Mouse (Mus musculus) stomach, embryonic 16.5 days (tissue): ENCODE results near the gene Chchd4. TPM values are rescaled to one million over a fixed set of nuclear protein-coding genes. Genes with fewer than 3 reads are reported as not detected.
A peak's percentile ranks its signal among the peaks of the same experiment; 100 is the strongest.

Source experiments
- ATAC-seq: fragments of 200-750 bp; cut with Nextera tagmentation; 2 replicates; pipeline ENCODE4 v1.8.0; 2017; ENCODE audit warnings: moderate number of reproducible peaks, moderate TSS enrichment; ENCODE audit not compliant: insufficient read depth, low FRiP score
- H3K27ac ChIP-seq: fragments of 300-500 bp; sonication (generic); 2 replicates; pipeline ENCODE4 v1.5.1; 2014; ENCODE audit warnings: low read length
- H3K27me3 ChIP-seq: fragments of 300-500 bp; sonication (generic); 2 replicates; pipeline ENCODE4 v1.6.1; 2014; ENCODE audit warnings: low read length, control low read depth, mixed read lengths; ENCODE audit not compliant: control insufficient read depth, insufficient read depth
- H3K36me3 ChIP-seq: fragments of 300-500 bp; sonication (generic); 2 replicates; pipeline ENCODE4 v1.6.1; 2014; ENCODE audit warnings: low read length; ENCODE audit not compliant: control insufficient read depth, insufficient read depth
- H3K4me1 ChIP-seq: fragments of 300-500 bp; sonication (generic); 2 replicates; pipeline ENCODE4 v1.6.1; 2014; ENCODE audit warnings: low read length, control low read depth, mixed read lengths; ENCODE audit not compliant: control insufficient read depth, insufficient read depth
- H3K4me2 ChIP-seq: fragments of 300-500 bp; sonication (generic); 2 replicates; pipeline ENCODE4 v1.6.1; 2014; ENCODE audit warnings: low read depth, low read length, mixed read lengths
- H3K4me3 ChIP-seq: fragments of 300-500 bp; sonication (generic); replicated peaks from 2 replicates; pipeline ENCODE4 v1.5.1; 2014; ENCODE audit warnings: mild to moderate bottlenecking, low read length
- H3K9ac ChIP-seq: fragments of 300-500 bp; sonication (generic); 2 replicates; pipeline ENCODE4 v1.6.1; 2014; ENCODE audit warnings: low read length
- H3K9me3 ChIP-seq: fragments of 300-500 bp; sonication (generic); replicated peaks from 2 replicates; pipeline ENCODE4 v1.6.1; 2016; ENCODE audit warnings: low read length, control low read depth; ENCODE audit not compliant: control insufficient read depth
- WGBS: fragments of 180-500 bp; shearing (Covaris S2); extraction: QIAGEN DNeasy Blood & Tissue Kit; methylation state at CpG from one replicate; pipeline ENCODE4 v1.1.7; 2014; 5-methylcytosine and 5-hydroxymethylcytosine counted together
- polyA plus RNA-seq: library from polyadenylated mRNA; unstranded; fragments of >200 nt; fragmentation: Nextera tagmentation; extraction: Ambion mirVana; gene quantifications from 2 replicates; pipeline ENCODE4 v1.2.1, GENCODE M21; 2015

The Chchd4 gene
- polyA plus RNA-seq, 1 experiment from 2014 or later, result 25.3 TPM

- no peak overlapping the region for H3K4me3 ChIP-seq
- H3K4me2 ChIP-seq, result no peak overlapping the region
- H3K27me3 ChIP-seq, result no peaks in the 10 kb centered on the region
- no peaks in the 10 kb centered on the region for H3K4me1 ChIP-seq
- WGBS, result 64% methylated on average over 1 of the region's 1 CpGs
- H3K9me3 ChIP-seq, result no peaks in the 10 kb centered on the region
- no peak overlapping the region for H3K27ac ChIP-seq
- H3K36me3 ChIP-seq, result no peaks in the 10 kb centered on the region
- no peak overlapping the region for H3K9ac ChIP-seq
- no peak; the same call in 1 of the 2 replicates for ATAC-seq
Observed at GRCm38 (mm10) chr6:91459471-91459870, 13.9 kb downstream of the Chchd4 start.

- WGBS, result 42% methylated on average over 5 of the region's 5 CpGs
- ATAC-seq, result no peak
- Histone ChIP-seq H3K4me3 (no peak overlapping the region), H3K9ac (no peak overlapping the region), H3K9me3 (no peaks in the 10 kb centered on the region), H3K27me3 (no peaks in the 10 kb centered on the region), H3K27ac (no peak overlapping the region), H3K36me3 (no peaks in the 10 kb centered on the region), H3K4me1 (no peaks in the 10 kb centered on the region), H3K4me2 (no peak overlapping the region)
Observed at GRCm38 (mm10) chr6:91454546-91454945, 18.8 kb downstream of the Chchd4 start.

DNA sequence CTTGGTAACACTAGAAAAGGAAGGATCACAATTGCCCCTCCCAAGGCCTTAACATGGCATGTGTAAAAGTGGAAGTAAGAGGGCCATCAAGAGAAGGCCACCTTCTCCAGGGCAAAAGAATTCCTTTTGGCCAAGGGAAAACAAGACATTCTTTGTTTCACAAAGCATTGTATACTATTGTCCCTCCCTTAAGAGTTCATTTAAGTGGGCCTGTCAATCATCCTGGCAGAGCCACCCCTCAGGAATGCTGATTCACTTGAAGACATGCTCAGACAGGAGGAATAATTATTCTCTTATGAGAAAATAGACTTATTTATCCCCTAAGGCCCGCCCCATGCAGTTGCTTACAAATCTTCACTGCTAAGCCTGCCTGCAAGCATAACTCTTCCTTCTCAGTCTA is 21.3 kb downstream of the Chchd4 start:
- H3K9me3 ChIP-seq, result no peaks in the 10 kb centered on the region
- H3K4me3 ChIP-seq, result no peak overlapping the region
- H3K36me3 ChIP-seq, result no peaks in the 10 kb centered on the region
- no peaks in the 10 kb centered on the region for H3K27me3 ChIP-seq
- H3K4me1 ChIP-seq, result no peaks in the 10 kb centered on the region
- 66% methylated on average over 1 of the region's 1 CpGs for WGBS
- no peak overlapping the region for H3K27ac ChIP-seq
- no peak overlapping the region for H3K4me2 ChIP-seq
- ATAC-seq, result no peak
- no peak overlapping the region for H3K9ac ChIP-seq

DNA sequence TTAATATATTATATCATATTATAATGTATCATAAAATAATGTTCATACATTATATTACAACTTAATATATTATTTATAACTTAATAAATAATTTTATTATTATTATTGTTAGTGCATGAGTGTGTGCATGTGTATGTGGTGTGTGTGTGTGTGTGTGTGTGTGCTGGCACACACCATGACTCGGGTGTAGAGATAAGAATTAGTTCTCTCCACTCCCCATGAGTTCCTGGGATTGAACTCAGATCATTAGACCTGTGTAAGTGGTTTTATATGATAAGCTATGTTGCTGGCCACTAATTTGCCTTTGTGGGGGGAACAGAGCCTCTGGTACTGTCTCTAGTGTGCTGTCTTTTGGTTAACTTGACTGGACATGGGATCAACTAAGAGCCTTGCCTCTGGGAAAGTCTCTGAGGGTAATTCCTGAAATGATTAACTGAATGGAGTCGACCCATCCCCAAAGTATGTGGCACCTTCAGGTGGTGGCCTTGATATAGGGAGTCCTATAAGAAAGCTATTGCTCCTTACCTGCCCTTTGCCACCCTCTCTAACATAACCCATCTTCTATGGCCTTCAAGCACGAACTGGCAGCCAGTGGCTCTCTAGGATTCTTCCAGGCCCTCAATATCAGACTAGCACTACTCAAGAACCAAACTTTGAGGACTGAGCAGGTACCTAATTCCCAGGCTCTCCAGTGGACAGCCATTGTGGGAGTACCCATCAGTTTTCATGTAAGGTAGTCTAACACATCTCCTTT is 23.7 kb downstream of the Chchd4 start:
- Histone ChIP-seq H3K4me1 (no peaks in the 10 kb centered on the region), H3K9me3 (no peaks in the 10 kb centered on the region), H3K9ac (no peak overlapping the region), H3K36me3 (no peaks in the 10 kb centered on the region), H3K4me2 (no peak overlapping the region), H3K27me3 (no peaks in the 10 kb centered on the region), H3K4me3 (no peak overlapping the region), H3K27ac (no peak overlapping the region)
- WGBS, result 45% methylated on average over 3 of the region's 3 CpGs
- ATAC-seq, result no peak

DNA sequence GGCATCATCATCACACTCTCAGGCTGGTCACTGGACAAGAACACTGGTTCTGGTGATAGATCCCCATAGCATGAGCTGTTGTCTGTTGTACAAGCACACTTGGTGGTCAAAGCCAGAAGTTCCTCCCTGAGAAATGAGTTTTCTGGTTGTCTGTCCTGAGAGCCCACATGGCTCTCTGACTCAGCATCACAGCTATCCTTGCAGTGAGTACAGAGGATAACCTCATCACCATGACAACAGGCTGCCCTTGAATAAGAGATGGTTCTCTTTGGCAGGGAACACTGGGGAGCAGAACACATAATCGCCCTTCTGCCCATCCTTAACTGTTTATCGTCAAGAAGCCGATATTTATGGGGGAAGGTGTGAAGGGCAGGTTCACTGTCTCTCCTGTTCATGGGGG is 28.0 kb downstream of the Chchd4 start:
- Histone ChIP-seq H3K27me3 (no peaks in the 10 kb centered on the region), H3K4me2 (no peak overlapping the region), H3K36me3 (no peaks in the 10 kb centered on the region), H3K9ac (no peak overlapping the region), H3K27ac (no peak overlapping the region), H3K4me1 (0 out of 2 replicates have a peak, but pooled peaks cover 2% of the 10 kb centered on the region), H3K4me3 (no peak overlapping the region), H3K9me3 (no peaks in the 10 kb centered on the region)
- no peak for ATAC-seq
- 80% methylated on average over 3 of the region's 3 CpGs for WGBS

GRCm38 (mm10) chr6:91441145-91441662 is 32.1 kb downstream of the Chchd4 start:
- peak; percentile 44; the same call in 1 of the 2 replicates for ATAC-seq
- Histone ChIP-seq H3K4me3 (peak overlapping the region; percentile 67), H3K36me3 (no peaks in the 10 kb centered on the region), H3K4me2 (peak overlapping the region; percentile 98), H3K4me1 (0 out of 2 replicates have a peak, but pooled peaks cover 2% of the 10 kb centered on the region), H3K27ac (peak overlapping the region; percentile 47; the same call in 1 of the 2 replicates), H3K9me3 (no peaks in the 10 kb centered on the region), H3K27me3 (no peaks in the 10 kb centered on the region; the same call in 1 of the 2 replicates), H3K9ac (peak overlapping the region; percentile 78)
- WGBS, result 1% methylated on average over 19 of the region's 19 CpGs

GRCm38 (mm10) chr6:91440474-91441144 is 32.7 kb downstream of the Chchd4 start:
- H3K27ac ChIP-seq, result peak overlapping the region; percentile 47; the same call in 1 of the 2 replicates

DNA sequence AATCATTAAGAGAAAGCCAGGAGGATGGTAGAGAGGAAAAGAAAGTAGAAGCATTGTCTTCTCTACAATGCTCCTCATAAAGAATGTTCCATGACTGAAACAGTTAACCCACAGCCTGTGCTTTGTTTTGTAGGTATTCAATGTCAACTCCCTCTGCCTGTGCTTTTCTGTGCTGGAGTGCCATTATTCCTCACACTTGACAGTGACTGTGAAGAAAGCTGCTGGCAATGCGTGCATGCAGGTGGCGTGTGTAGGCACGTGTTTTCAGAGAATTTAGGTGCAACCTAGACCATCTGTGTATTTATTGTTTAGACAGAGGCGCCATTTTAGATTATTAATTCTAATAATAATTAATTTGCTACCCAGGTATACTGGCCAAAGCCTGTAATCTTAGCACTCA is 49.2 kb downstream of the Chchd4 start:
- Histone ChIP-seq H3K4me1 (no peaks in the 10 kb centered on the region), H3K4me3 (no peak overlapping the region), H3K4me2 (no peak overlapping the region), H3K27ac (no peak overlapping the region), H3K27me3 (no peaks in the 10 kb centered on the region), H3K36me3 (no peaks in the 10 kb centered on the region), H3K9ac (no peak overlapping the region), H3K9me3 (no peaks in the 10 kb centered on the region)
- no peak for ATAC-seq
- 37% methylated on average over 4 of the region's 4 CpGs for WGBS

More at GRCm38 (mm10) chr6:91440474-91441144, 32.7 kb downstream of the Chchd4 start:
- H3K9me3 ChIP-seq, result no peaks in the 10 kb centered on the region
- H3K36me3 ChIP-seq, result no peaks in the 10 kb centered on the region
- peak overlapping the region; percentile 98 for H3K4me2 ChIP-seq
- H3K4me1 ChIP-seq, result 0 out of 2 replicates have a peak, but pooled peaks cover 2% of the 10 kb centered on the region
- H3K27me3 ChIP-seq, result no peaks in the 10 kb centered on the region; the same call in 1 of the 2 replicates
- 2% methylated on average over 30 of the region's 30 CpGs for WGBS
- peak overlapping the region; percentile 67 for H3K4me3 ChIP-seq
- peak; percentile 97 for ATAC-seq
- peak overlapping the region; percentile 78 for H3K9ac ChIP-seq

GRCm38 (mm10) chr6:91421629-91422028 is 51.7 kb downstream of the Chchd4 start:
- no peaks in the 10 kb centered on the region for H3K27me3 ChIP-seq
- no peak overlapping the region for H3K9ac ChIP-seq
- H3K27ac ChIP-seq, result no peak overlapping the region
- 75% methylated on average over 4 of the region's 4 CpGs for WGBS
- no peak overlapping the region for H3K4me2 ChIP-seq
- H3K36me3 ChIP-seq, result no peaks in the 10 kb centered on the region
- ATAC-seq, result no peak
- H3K9me3 ChIP-seq, result no peaks in the 10 kb centered on the region
- H3K4me3 ChIP-seq, result no peak overlapping the region
- H3K4me1 ChIP-seq, result no peaks in the 10 kb centered on the region
